Comparison of ENCODE assay signal across 25 mouse cellular contexts in the genomic region with DNA sequence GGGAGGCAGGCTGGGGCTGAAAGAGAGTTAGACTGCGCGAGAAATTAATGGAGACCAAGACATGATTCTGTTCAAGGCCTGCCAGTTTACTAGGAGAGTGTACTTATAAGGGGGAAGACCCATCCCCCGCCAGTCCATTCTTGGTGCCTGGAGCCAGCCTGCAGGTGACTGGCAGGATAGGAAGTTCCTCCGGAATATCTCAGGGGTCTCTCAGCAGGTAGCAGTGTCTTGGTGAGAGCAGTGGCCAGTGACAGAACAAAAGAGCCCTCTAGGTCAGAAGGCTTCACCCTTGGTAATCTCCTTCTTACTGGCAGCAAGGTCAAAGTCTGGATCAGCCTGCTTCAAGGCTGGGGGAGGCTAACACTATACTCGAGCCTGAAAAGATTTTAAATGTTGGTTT.
A peak's percentile ranks its signal among the peaks of the same experiment; 100 is the strongest.
DNase-seq lines count a peak whose midpoint lies in the region; ATAC-seq and TF ChIP-seq lines count a peak whose summit lies in the region.
"Had no signal": no experiment of that assay in that cellular context is flagged by ENCODE, and none has a peak within 500 bp of the region (broad histone marks: within the 10 kb centered on the region; RNA-seq: fewer than 3 reads in every experiment).

No protein-coding gene starts in this region.

- H3K36me3 ChIP-seq in ES-Bruce4 (ENCODE audit: control insufficient read depth, insufficient read depth, low read length, poor library complexity, severe bottlenecking) (no peaks in the 10 kb centered on the region), ES-E14 (ENCODE audit: control insufficient read depth, insufficient read depth, low read length, poor library complexity, severe bottlenecking) (no peaks in the 10 kb centered on the region)
- no peaks in the 10 kb centered on the region for H3K36me3 ChIP-seq in forebrain, embryonic 15.5 days
- H3K36me3 ChIP-seq: embryonic facial prominence, embryonic 13.5 days; embryonic facial prominence, embryonic 15.5 days; forebrain, embryonic 10.5 days; forebrain, embryonic 12.5 days had no signal

- intact Hi-C loops in heart, postnatal 25 days (cut with DNase I): no loop called here

- no peak for TF ChIP-seq CTCF in ES-Bruce4 (IDR thresholded peaks at IDR 0.05; ENCODE audit: low read depth, low read length)

- no peak overlapping the region for H3K4me2 ChIP-seq in forebrain, embryonic 15.5 days (replicated peaks)
- H3K4me2 ChIP-seq: embryonic facial prominence, embryonic 13.5 days; embryonic facial prominence, embryonic 15.5 days; forebrain, embryonic 12.5 days had no signal

- H3K4me1 ChIP-seq in ES-Bruce4 (ENCODE audit: control insufficient read depth, insufficient read depth, low read length) (no peaks in the 10 kb centered on the region), ES-E14 (ENCODE audit: control insufficient read depth in 2 of 2, insufficient read depth in 2 of 2, low read length in 2 of 2, poor library complexity in 1 of 2) (no peaks in the 10 kb centered on the region)
- H3K4me1 ChIP-seq in forebrain, embryonic 15.5 days: no peaks in the 10 kb centered on the region
- H3K4me1 ChIP-seq: embryonic facial prominence, embryonic 13.5 days; embryonic facial prominence, embryonic 15.5 days; forebrain, embryonic 10.5 days; forebrain, embryonic 12.5 days had no signal

- no peak for TF ChIP-seq POLR2A in ES-Bruce4 (IDR thresholded peaks at IDR 0.05; ENCODE audit: insufficient read depth, low read length)

- H3K27me3 ChIP-seq in ES-Bruce4 (ENCODE audit: control insufficient read depth, insufficient read depth, low read length, poor library complexity, severe bottlenecking): no peaks in the 10 kb centered on the region
- no peaks in the 10 kb centered on the region for H3K27me3 ChIP-seq in forebrain, embryonic 15.5 days
- H3K27me3 ChIP-seq: CH12.LX; embryonic facial prominence, embryonic 13.5 days; embryonic facial prominence, embryonic 15.5 days; forebrain, embryonic 12.5 days had no signal

- ATAC-seq in forebrain, embryonic 15.5 days (replicated peaks): no peak
- ATAC-seq: CD4-positive, CD25-positive, alpha-beta regulatory T cell, adult 4 months; forebrain, embryonic 14.5 days; forebrain, postnatal 0 days had no signal

- H3K27ac ChIP-seq in ES-Bruce4 (ENCODE audit: insufficient read depth, low read length) (no peak overlapping the region), ES-E14 (ENCODE audit: insufficient read depth, low read depth, low read length, poor library complexity, severe bottlenecking) (no peak overlapping the region)
- no peak overlapping the region for H3K27ac ChIP-seq in forebrain, embryonic 15.5 days (replicated peaks)
- H3K27ac ChIP-seq: embryonic facial prominence, embryonic 13.5 days; embryonic facial prominence, embryonic 15.5 days; forebrain, embryonic 10.5 days; forebrain, embryonic 12.5 days had no signal

- TF ChIP-seq EP300 in ES-Bruce4 (IDR thresholded peaks at IDR 0.05; ENCODE audit: insufficient read depth, low read depth, low read length): peak; percentile 64; the same call in 1 of the 2 replicates

- 45% methylated on average over 5 of the region's 5 CpGs for WGBS in forebrain, embryonic 15.5 days

- H3K9me3 ChIP-seq in ES-Bruce4 (replicated peaks; ENCODE audit: control insufficient read depth, insufficient read depth, low read length, poor library complexity, severe bottlenecking) (peaks cover 2% of the 10 kb centered on the region; the same call in 1 of the 2 replicates), ES-E14 (ENCODE audit: control insufficient read depth, insufficient read depth, low read depth, low read length) (no peaks in the 10 kb centered on the region)
- H3K9me3 ChIP-seq in forebrain, embryonic 15.5 days: no peaks in the 10 kb centered on the region
- H3K9me3 ChIP-seq: embryonic facial prominence, embryonic 13.5 days; embryonic facial prominence, embryonic 15.5 days; forebrain, embryonic 10.5 days; forebrain, embryonic 12.5 days had no signal

- H3K4me3 ChIP-seq in ES-Bruce4 (ENCODE audit: low read depth, low read length) (no peak overlapping the region), ES-E14 (ENCODE audit: insufficient read depth in 1 of 2, low read depth in 1 of 2, low read length in 2 of 2, poor library complexity in 1 of 2, severe bottlenecking in 1 of 2) (no peak overlapping the region)
- no peak overlapping the region for H3K4me3 ChIP-seq in forebrain, embryonic 15.5 days
- H3K4me3 ChIP-seq: embryonic facial prominence, embryonic 13.5 days; embryonic facial prominence, embryonic 15.5 days; erythroblast, embryonic 14.5 days; forebrain, embryonic 10.5 days; forebrain, embryonic 12.5 days had no signal

- in situ Hi-C loops in ES-E14 (cut with MboI; ENCODE audit: low sequenced_read_pairs in 2 of 2, unreplicated experiment in 2 of 2): no loop called here

- H3K9ac ChIP-seq in ES-Bruce4 (ENCODE audit: low read depth, poor library complexity, severe bottlenecking) (no peak overlapping the region), ES-E14 (ENCODE audit: insufficient read depth, low read depth, low read length, poor library complexity, severe bottlenecking) (no peak overlapping the region)
- no peak overlapping the region for H3K9ac ChIP-seq in forebrain, embryonic 15.5 days (replicated peaks)
- H3K9ac ChIP-seq: embryonic facial prominence, embryonic 13.5 days; embryonic facial prominence, embryonic 15.5 days; forebrain, embryonic 12.5 days; forebrain, postnatal 0 days had no signal

- DNase-seq in ES-E14 (ENCODE audit: low read depth, low spot score) (peak; percentile 11), ZHBTc4 (ENCODE audit: low read depth, low spot score) (peak; percentile 17)
- no peak for DNase-seq in heart, postnatal 25 days (ENCODE audit: low spot score)
- DNase-seq: adrenal gland, adult 2 months; adrenal gland, postnatal 10 days; adrenal gland, postnatal 25 days; B cell, adult 2 months; cerebellum, adult 11 months; cerebellum, adult 18-20 months; cerebellum, adult 8-10 months; cerebellum, adult 9-11 months; cerebellum, postnatal 14 days; cerebellum, postnatal 36 days; embryo, embryonic 11 days; forebrain, postnatal 0 days had no signal

TF ChIP-seq in ES-E14, 5 proteins besides CTCF, POLR2A, EP300 and RAD21:
- TF ChIP-seq ZC3H11A (IDR thresholded peaks at IDR 0.05; ENCODE audit: borderline replicate concordance, low read depth, low read length): no peak
- TF ChIP-seq ZNF384 (IDR thresholded peaks at IDR 0.05; ENCODE audit: low read depth, low read length): no peak
- TF ChIP-seq MAFK (IDR thresholded peaks at IDR 0.05; ENCODE audit: insufficient read depth, low read depth, low read length): no peak
- TF ChIP-seq CHD2 (IDR thresholded peaks at IDR 0.05; ENCODE audit: low read depth, low read length): no peak
- TF ChIP-seq HCFC1 (IDR thresholded peaks at IDR 0.05; ENCODE audit: borderline replicate concordance, insufficient read depth, low read length): no peak
